Mouse (Mus musculus): Measurements from ENCODE around the gene Zdhhc1. TPM values are rescaled to one million over a fixed set of nuclear protein-coding genes. Genes with fewer than 3 reads are reported as not detected.

The Zdhhc1 gene
- total and polyA plus RNA-seq, 2 experiments from 2014 or later = 19.1 to 56.2 TPM

GRCm38 (mm10) chr8:105533439-105533838 lies 36.7 kb upstream of the Zdhhc1 start:
- TF ChIP-seq EP300 (IDR thresholded peaks at IDR 0.05; ENCODE audit: low read depth) (no peak), CTCF (IDR thresholded peaks at IDR 0.05; ENCODE audit: low read depth) (no peak)
- Histone ChIP-seq H3K4me2 (ENCODE audit: low read depth, low read length) (no peak overlapping the region), H3K9me3 (replicated peaks; ENCODE audit: control insufficient read depth, low read length) (no peaks in the 10 kb centered on the region), H3K4me3 (ENCODE audit: low read depth, low read length) (no peak overlapping the region), H3K4me1 (ENCODE audit: control insufficient read depth, insufficient read depth) (0 out of 2 replicates have a peak, but pooled peaks cover 9% of the 10 kb centered on the region), H3K27me3 (ENCODE audit: control insufficient read depth, insufficient read depth, low read length) (no peaks in the 10 kb centered on the region), H3K9ac (replicated peaks; ENCODE audit: low read depth, low read length) (no peak overlapping the region), H3K27ac (ENCODE audit: low read depth) (peak overlapping the region; percentile 64), H3K36me3 (replicated peaks; ENCODE audit: control insufficient read depth, insufficient read depth, low read length) (peaks cover 57% of the 10 kb centered on the region)
- peak; percentile 59 for ATAC-seq (ENCODE audit: insufficient read depth, low read depth)
- peak; percentile 30 for DNase-seq (ENCODE audit: low spot score)
- WGBS = 15% methylated on average over 2 of the region's 2 CpGs

DNA sequence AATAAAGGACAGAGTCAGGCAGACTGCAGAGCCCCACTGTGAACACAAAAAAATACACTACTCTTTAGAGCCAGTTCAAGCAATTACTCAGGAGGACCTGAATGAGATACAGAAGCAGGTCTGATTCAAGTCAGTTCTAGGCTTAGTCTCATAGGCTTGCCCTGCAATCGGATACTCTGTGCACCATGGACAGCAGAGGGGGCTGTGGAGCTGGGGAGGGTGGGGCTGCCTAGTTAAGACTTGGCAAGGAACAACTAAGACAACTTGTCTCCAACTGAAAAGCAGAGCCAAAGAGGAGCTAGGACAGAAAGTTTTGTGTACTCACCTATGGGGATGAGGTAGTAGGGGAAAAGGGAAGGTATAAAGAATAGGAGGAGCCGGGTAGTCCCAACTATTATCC lies 35.1 kb upstream of the Zdhhc1 start:
- no peak overlapping the region for H3K27ac ChIP-seq (ENCODE audit: low read depth)
- DNase-seq (ENCODE audit: low spot score) (peak; percentile 40), ATAC-seq (ENCODE audit: insufficient read depth, low read depth) (no peak)
- H3K36me3 ChIP-seq (replicated peaks; ENCODE audit: control insufficient read depth, insufficient read depth, low read length) = peaks cover 54% of the 10 kb centered on the region
- H3K27me3 ChIP-seq (ENCODE audit: control insufficient read depth, insufficient read depth, low read length) = no peaks in the 10 kb centered on the region
- TF ChIP-seq EP300 (IDR thresholded peaks at IDR 0.05; ENCODE audit: low read depth) = no peak
- TF ChIP-seq CTCF (IDR thresholded peaks at IDR 0.05; ENCODE audit: low read depth) = peak; percentile 51
- H3K9me3 ChIP-seq (replicated peaks; ENCODE audit: control insufficient read depth, low read length) = no peaks in the 10 kb centered on the region
- 59% methylated on average over 2 of the region's 2 CpGs for WGBS
- no peak overlapping the region for H3K4me3 ChIP-seq (ENCODE audit: low read depth, low read length)
- no peak overlapping the region for H3K4me2 ChIP-seq (ENCODE audit: low read depth, low read length)
- H3K4me1 ChIP-seq (ENCODE audit: control insufficient read depth, insufficient read depth) = 0 out of 2 replicates have a peak, but pooled peaks cover 9% of the 10 kb centered on the region
- H3K9ac ChIP-seq (replicated peaks; ENCODE audit: low read depth, low read length) = no peak overlapping the region

DNA sequence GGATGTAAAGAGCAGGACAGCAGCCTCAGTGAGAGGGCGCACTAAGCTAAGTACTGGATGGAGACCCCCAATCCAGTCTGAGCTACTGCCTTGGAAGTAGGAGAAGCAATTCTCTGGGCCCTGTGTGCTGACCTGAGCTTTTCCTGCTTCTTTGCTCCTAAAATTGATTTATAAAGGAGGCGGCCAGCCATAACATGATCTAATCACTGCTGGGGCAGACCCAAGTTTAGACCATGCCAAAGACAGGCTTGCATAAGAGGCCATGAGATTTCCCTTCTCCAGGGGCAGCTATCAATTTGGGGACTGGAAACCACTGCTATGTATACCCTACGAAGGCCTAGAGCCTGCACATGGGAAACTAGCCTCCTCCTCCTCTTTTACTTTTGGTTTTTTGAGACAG lies 32.6 kb upstream of the Zdhhc1 start:
- H3K27me3 ChIP-seq (ENCODE audit: control insufficient read depth, insufficient read depth, low read length) = no peaks in the 10 kb centered on the region
- 89% methylated on average over 3 of the region's 3 CpGs for WGBS
- H3K9ac ChIP-seq (replicated peaks; ENCODE audit: low read depth, low read length) = no peak overlapping the region
- ATAC-seq (ENCODE audit: insufficient read depth, low read depth) (no peak), DNase-seq (ENCODE audit: low spot score) (no peak)
- TF ChIP-seq EP300 (IDR thresholded peaks at IDR 0.05; ENCODE audit: low read depth) (no peak), CTCF (IDR thresholded peaks at IDR 0.05; ENCODE audit: low read depth) (no peak)
- H3K9me3 ChIP-seq (replicated peaks; ENCODE audit: control insufficient read depth, low read length) = no peaks in the 10 kb centered on the region
- no peak overlapping the region for H3K4me2 ChIP-seq (ENCODE audit: low read depth, low read length)
- H3K4me1 ChIP-seq (ENCODE audit: control insufficient read depth, insufficient read depth) = 0 out of 2 replicates have a peak, but pooled peaks cover 9% of the 10 kb centered on the region
- H3K27ac ChIP-seq (ENCODE audit: low read depth) = no peak overlapping the region
- no peak overlapping the region for H3K4me3 ChIP-seq (ENCODE audit: low read depth, low read length)
- H3K36me3 ChIP-seq (replicated peaks; ENCODE audit: control insufficient read depth, insufficient read depth, low read length) = peaks cover 53% of the 10 kb centered on the region

- H3K27ac ChIP-seq (ENCODE audit: low read depth) = no peak overlapping the region
- no peak overlapping the region for H3K9ac ChIP-seq (replicated peaks; ENCODE audit: low read depth, low read length)
- H3K27me3 ChIP-seq (ENCODE audit: control insufficient read depth, insufficient read depth, low read length) = no peaks in the 10 kb centered on the region
- TF ChIP-seq CTCF (IDR thresholded peaks at IDR 0.05; ENCODE audit: low read depth) = no peak
- no peak for TF ChIP-seq EP300 (IDR thresholded peaks at IDR 0.05; ENCODE audit: low read depth)
- no peak overlapping the region for H3K4me2 ChIP-seq (ENCODE audit: low read depth, low read length)
- ATAC-seq (ENCODE audit: insufficient read depth, low read depth) = no peak
- H3K4me3 ChIP-seq (ENCODE audit: low read depth, low read length) = no peak overlapping the region
- H3K36me3 ChIP-seq (replicated peaks; ENCODE audit: control insufficient read depth, insufficient read depth, low read length) = peaks cover 64% of the 10 kb centered on the region
- H3K4me1 ChIP-seq (ENCODE audit: control insufficient read depth, insufficient read depth) = 0 out of 2 replicates have a peak, but pooled peaks cover 2% of the 10 kb centered on the region
- H3K9me3 ChIP-seq (replicated peaks; ENCODE audit: control insufficient read depth, low read length) = no peaks in the 10 kb centered on the region
- WGBS = 85% methylated on average over 1 of the region's 1 CpGs
- no peak for DNase-seq (ENCODE audit: low spot score)
Observed at GRCm38 (mm10) chr8:105528206-105528605, 31.5 kb upstream of the Zdhhc1 start.

GRCm38 (mm10) chr8:105527110-105527509 lies 30.4 kb upstream of the Zdhhc1 start:
- no peak overlapping the region for H3K27ac ChIP-seq (ENCODE audit: low read depth)
- ATAC-seq (ENCODE audit: insufficient read depth, low read depth) (no peak; the same call in 1 of the 2 replicates), DNase-seq (ENCODE audit: low spot score) (no peak)
- TF ChIP-seq CTCF (IDR thresholded peaks at IDR 0.05; ENCODE audit: low read depth) (no peak), EP300 (IDR thresholded peaks at IDR 0.05; ENCODE audit: low read depth) (no peak)
- H3K4me1 ChIP-seq (ENCODE audit: control insufficient read depth, insufficient read depth) = no peaks in the 10 kb centered on the region
- WGBS = 74% methylated on average over 2 of the region's 2 CpGs
- H3K4me3 ChIP-seq (ENCODE audit: low read depth, low read length) = no peak overlapping the region
- H3K36me3 ChIP-seq (replicated peaks; ENCODE audit: control insufficient read depth, insufficient read depth, low read length) = peaks cover 74% of the 10 kb centered on the region
- no peaks in the 10 kb centered on the region for H3K27me3 ChIP-seq (ENCODE audit: control insufficient read depth, insufficient read depth, low read length)
- H3K4me2 ChIP-seq (ENCODE audit: low read depth, low read length) = no peak overlapping the region
- no peak overlapping the region for H3K9ac ChIP-seq (replicated peaks; ENCODE audit: low read depth, low read length)
- H3K9me3 ChIP-seq (replicated peaks; ENCODE audit: control insufficient read depth, low read length) = no peaks in the 10 kb centered on the region

- no peak for DNase-seq (ENCODE audit: low spot score)
- no peak for ATAC-seq (ENCODE audit: insufficient read depth, low read depth)
- no peaks in the 10 kb centered on the region for H3K9me3 ChIP-seq (replicated peaks; ENCODE audit: control insufficient read depth, low read length)
- TF ChIP-seq EP300 (IDR thresholded peaks at IDR 0.05; ENCODE audit: low read depth) (no peak), CTCF (IDR thresholded peaks at IDR 0.05; ENCODE audit: low read depth) (no peak)
- no peak overlapping the region for H3K27ac ChIP-seq (ENCODE audit: low read depth)
- H3K27me3 ChIP-seq (ENCODE audit: control insufficient read depth, insufficient read depth, low read length) = peaks cover 12% of the 10 kb centered on the region
- H3K4me2 ChIP-seq (ENCODE audit: low read depth, low read length) = no peak overlapping the region
- peaks cover 41% of the 10 kb centered on the region for H3K36me3 ChIP-seq (replicated peaks; ENCODE audit: control insufficient read depth, insufficient read depth, low read length)
- peaks cover 12% of the 10 kb centered on the region for H3K4me1 ChIP-seq (ENCODE audit: control insufficient read depth, insufficient read depth)
- no peak overlapping the region for H3K9ac ChIP-seq (replicated peaks; ENCODE audit: low read depth, low read length)
- H3K4me3 ChIP-seq (ENCODE audit: low read depth, low read length) = no peak overlapping the region
- WGBS = 73% methylated on average over 9 of the region's 9 CpGs
Observed at GRCm38 (mm10) chr8:105522890-105523289, 26.2 kb upstream of the Zdhhc1 start.
